Mouse (Mus musculus) urinary bladder, postnatal 14 days (tissue): ENCODE results near the gene Trabd2b.
A peak's percentile ranks its signal among the peaks of the same experiment; 100 is the strongest.

Experiments
- DNase-seq: peaks from one replicate; pipeline ENCODE4 v3.0.0; 2021; ENCODE audit warnings: low spot score

Gene Trabd2b

DNA sequence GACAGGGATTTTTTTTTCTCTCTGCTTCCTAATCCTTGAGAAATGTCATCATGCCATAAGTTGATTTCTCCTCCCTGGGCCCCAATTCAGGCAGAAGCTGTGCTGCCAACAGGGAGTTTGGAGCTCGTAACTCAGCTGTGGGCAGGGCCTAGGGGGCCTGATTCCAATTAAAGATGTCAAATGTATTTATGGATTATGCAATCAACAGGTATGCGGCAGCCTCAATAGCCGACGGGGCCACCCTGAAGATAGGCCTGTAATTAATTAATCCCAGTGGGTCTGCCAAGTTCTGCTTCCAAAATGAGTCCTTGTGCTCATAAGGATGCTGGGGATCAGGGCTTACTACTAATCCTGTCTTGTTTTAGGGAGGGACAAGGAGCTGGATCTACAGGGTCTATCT is 135.6 kb downstream of the Trabd2b start:
- no peak for DNase-seq

GRCm38 (mm10) chr4:114545481-114546200 is 139.1 kb downstream of the Trabd2b start:
- no peak for DNase-seq

DNA sequence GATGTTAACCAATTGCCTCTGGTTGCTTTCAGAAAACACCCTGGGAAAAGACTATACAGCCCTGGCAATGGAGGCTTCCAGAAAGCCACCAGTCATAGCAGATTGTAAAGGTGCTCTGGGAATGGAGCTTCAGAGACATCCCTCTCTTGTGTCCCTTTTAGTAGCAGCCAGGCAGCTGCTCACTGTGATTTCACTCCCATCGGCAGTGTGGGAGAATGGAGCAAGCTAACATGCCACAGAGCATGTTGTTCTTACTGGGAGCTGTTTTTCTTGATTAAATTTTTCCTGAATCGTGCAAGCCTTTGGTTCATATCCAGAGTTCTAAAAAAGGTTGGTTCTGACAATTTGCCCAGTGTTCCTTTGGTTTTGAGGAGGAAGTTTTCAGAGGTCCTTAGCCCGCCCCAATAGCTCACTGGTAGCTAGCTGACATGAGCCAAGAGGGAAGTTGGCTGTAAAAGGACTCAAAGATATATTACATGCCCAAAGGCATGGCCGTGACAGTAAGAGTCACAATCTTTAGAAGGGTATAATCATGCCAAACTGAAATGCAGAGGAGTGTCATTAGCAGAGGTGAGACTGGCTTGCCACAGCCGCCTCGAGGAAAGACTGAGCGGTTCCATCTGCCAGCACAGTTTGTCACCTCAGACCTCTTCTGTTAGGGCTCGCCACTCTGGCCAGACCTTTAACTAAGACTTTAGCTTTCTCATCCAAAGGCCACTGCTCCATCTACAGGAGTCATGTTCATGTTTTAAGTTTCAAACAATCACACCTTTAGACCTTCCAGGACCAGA is 141.3 kb downstream of the Trabd2b start:
- DNase-seq = no peak

DNA sequence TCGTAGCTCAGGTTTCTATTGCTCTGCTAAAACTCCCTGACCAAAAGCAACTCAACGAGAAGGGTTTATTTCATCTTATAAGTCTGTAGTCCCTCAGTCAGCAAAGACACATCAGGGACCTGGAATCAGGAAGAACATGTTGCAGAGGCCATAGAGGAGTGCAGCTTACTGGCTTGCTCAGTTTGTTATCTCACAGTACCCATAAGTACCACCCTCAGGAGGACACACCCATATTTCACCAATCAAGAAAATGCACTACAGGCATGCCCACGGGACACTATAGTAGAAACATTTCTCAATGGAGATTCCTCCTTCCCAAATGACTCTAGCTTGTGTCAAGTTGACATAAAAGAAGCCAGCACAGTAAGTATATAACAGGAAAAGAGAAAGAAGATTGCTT is 143.0 kb downstream of the Trabd2b start:
- no peak for DNase-seq

DNA sequence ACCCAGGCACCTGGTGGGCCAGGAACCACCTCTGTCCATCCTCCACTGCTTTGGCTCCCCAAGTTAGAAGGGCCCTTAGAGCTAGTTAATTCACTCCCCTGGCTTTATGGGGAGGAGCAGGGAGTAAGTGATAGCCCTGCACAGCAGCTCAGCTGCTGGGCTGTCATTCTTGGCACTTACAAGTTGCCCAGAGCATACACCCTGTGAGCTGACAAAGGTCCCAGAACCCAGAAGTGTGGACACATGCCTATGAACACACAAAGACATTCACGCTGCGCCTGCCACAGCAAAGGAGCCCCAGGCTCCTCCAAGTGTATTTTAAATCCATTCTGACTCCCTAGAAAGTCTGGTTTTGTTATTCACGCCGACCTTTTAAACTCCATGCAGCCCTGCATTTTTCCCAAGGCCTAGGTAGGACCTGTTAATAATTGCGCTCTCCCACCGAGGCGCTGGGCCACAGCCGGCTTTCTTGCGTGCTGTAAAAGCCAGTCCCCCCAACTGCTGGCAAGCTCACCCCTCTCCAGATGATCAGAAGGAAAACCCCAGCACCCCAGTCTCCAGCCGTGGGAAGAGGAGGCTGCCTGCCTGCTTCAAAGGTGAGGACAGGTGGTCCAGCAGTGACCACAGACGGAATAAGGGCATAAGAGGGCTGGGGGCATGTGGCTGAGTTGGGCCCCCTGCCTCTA is 144.1 kb downstream of the Trabd2b start:
- no peak for DNase-seq

DNA sequence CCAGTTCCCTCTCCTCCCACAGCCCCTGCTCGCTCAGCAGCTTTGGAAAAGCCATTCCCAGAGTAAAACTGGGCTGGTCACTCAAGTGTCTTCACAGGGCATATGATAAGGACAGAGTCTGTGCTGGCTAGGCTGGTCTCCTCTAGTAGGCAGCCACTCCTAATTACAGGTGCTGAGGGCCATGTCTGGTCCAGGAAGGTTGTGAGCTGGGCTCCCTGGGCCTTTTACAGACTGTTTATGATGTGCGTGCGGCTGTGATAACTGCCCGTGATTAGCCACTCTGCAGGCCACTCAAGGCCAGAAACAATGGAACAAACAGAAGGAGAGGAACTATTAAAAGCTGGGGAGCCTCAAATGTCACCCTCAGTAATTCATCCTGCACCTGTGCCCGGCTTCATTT is 150.4 kb downstream of the Trabd2b start:
- no peak for DNase-seq

- DNase-seq = no peak
These were observed 151.2 kb downstream of the Trabd2b start for GRCm38 (mm10) chr4:114557731-114558130.

DNA sequence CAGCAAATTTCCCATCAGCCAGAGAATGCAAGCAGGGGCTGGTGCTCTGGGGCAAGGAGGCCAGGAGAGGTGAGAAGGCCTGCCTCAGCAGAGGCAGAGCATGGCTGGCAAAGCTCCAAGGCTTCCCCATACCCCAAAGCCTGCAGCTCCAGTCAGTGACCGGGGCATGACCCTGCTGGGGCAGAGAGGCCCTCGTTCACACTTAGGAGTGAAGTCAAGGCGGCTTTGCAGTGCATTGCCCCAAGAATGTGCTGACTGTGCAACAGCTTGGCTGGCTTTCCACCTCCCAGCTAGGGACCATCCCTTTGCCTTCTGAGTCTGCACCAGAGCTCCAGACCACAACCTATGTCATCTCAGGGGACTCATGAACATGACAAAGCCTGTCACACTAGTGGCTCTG is 152.0 kb downstream of the Trabd2b start:
- no peak for DNase-seq

GRCm38 (mm10) chr4:114560638-114561216 is 154.2 kb downstream of the Trabd2b start:
- DNase-seq = no peak

- no peak for DNase-seq
These were observed 157.7 kb downstream of the Trabd2b start for GRCm38 (mm10) chr4:114564131-114564695.

DNA sequence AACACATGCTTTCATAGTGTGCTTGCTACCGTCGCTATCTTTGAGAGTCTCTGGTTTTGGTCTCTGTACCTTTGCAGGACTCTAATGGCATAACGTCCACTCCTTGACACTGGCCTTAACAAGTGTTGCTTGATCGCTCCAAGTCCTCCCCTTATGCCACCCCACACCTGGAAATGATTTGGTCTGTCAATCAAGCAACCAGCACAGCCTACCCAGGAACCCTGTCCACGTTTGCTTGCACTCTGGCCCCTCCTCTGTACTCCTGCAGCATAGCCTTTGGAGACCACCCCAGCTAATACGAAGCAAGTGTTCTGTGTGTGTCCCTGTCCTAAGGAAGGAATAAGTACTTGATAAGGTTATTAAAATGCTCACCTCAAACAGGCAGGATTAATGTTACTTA is 161.1 kb downstream of the Trabd2b start:
- no peak for DNase-seq

- DNase-seq = no peak
These were observed 161.6 kb downstream of the Trabd2b start for GRCm38 (mm10) chr4:114568081-114568605.

- DNase-seq = no peak
These were observed 171.8 kb downstream of the Trabd2b start for GRCm38 (mm10) chr4:114578153-114578950.

GRCm38 (mm10) chr4:114583546-114584144 is 177.1 kb downstream of the Trabd2b start:
- DNase-seq = no peak

DNA sequence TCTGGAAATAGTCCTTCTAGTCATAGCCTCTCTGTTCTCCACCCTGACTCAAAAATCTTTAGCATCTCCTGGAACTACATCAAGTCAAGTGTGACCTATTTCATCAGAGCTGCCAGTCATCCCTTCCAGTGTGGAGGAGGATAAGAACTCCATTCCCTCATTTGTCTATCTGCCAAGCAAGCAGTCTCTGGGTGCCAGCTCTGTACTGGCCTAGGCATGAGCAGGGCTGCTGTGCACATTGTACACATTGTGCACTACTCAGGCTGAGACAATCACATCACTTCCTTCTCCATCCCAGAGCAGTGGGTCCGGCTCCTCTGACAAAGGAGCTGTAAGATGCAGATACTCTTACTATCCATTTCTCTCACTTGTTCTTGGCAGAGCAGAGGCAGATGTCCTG is 178.2 kb downstream of the Trabd2b start:
- no peak for DNase-seq

DNA sequence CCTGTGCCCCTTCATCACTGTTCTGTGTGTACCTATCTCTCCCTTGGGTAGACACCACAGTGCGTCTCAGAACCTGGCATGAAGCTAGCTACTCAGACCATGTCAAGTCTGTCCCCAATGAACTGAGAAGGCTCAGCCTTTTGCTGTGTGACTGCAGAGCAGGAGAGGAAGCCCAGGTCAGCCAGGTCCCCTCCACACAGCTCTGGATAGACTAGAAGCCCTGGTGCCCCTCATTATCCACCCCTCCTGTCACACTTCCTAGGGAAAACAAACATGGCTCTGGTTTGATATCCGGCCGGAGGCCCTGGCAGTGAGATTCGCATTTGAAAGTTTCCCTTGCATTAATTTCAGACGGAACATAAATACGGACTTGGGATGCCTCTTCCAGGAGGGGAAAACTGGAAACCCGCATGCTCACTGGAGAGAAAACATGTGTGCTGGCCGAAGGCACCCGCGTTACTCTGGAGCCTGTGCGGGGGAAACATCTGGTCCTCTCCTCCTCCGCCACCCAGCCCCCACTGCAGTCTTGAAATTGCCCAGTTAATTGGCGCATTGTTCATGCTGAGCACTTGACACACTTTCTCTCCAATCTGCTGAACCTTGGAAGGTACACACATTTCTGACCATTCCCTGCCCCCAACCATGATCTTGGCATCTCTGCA is 187.2 kb downstream of the Trabd2b start:
- no peak for DNase-seq

GRCm38 (mm10) chr4:114595188-114595701 is 188.7 kb downstream of the Trabd2b start:
- DNase-seq = peak; percentile 19

DNA sequence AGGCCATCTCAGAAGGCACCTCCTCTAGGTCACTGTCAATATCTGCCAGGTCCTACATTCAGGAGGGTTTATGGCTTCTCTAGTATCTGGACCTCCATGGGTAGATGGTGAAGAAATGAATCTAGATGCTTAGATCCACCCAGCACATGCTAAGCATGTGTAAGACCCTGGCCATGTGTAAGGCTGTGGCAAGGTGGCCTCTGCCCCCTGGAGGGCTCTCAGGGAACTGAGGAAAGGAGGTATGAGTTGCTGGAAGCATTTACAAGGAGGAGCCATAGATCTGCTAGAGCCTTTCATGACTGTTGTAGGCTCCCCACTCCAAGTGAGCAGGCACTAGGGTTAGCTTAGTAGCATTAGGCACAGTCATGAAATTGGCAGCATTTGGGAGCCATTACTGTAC is 192.6 kb downstream of the Trabd2b start:
- no peak for DNase-seq

- peak; percentile 16 for DNase-seq
These were observed 194.9 kb downstream of the Trabd2b start for GRCm38 (mm10) chr4:114601201-114602009.
